Mouse (Mus musculus) kidney, postnatal 10 days (tissue): ENCODE data around the gene Rgs2.
A peak's percentile ranks its signal among the peaks of the same experiment; 100 is the strongest.

ENCODE experiments used
- DNase-seq: peaks from one replicate; pipeline ENCODE4 v3.0.0; 2021; ENCODE audit warnings: mixed read lengths

Rgs2 gene

DNA sequence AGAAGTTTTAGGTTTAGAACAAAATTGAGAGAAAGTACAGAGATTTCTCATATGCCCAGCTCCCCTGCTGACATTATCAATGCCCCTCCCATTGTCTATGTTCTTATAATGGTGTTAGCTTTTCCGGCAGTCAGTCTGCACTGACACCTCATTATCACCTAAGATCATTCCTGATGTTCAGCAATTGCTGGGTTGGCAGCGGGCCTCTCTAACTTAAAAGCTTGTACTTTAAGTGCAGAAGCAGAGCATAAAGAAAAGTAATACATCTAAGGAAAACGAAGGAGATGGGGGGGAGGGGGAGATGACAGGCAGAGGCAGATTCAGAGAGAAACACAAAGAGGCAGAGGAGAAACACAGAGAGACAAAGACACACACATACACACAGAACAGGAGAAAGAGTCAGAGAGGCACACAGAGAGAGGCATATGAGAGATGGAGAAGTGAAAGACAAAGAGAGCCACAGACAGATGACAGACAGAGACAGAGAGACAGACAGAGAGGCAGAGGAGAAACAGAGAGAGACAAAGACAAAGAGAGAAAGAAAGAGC is 21.1 kb downstream of the Rgs2 start:
- DNase-seq: no peak

DNA sequence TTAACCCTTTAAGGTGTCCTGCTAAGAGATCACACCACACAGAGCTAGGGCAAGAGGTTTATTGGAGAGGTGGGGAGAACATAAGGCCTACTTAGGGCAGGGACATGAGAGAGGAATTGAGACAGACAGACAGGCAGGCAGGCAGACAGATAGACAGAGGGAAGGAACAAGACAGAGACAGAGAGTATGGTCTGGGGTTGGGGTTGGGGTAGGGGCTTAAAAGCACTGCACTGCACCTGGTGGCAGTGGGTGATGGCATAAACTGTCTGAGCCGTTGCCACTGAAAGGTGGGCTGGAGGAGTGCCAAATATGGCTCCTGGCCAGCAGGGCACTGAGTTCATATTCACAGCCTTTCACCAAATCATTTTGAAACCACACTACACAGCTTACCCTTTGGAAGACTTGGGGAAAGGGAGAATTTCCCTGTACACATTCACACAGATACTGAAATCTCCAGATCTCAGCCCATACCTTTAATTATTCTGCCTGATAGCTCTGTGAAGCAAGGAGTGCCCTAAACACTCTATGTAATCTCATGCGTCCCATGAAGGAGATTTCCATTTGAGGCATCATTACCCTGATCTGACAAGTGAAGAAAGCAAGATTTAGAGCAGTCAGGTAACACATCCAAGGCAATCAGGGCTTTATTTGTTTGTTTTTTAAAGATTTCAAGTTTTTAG is 21.7 kb downstream of the Rgs2 start:
- DNase-seq: no peak

DNA sequence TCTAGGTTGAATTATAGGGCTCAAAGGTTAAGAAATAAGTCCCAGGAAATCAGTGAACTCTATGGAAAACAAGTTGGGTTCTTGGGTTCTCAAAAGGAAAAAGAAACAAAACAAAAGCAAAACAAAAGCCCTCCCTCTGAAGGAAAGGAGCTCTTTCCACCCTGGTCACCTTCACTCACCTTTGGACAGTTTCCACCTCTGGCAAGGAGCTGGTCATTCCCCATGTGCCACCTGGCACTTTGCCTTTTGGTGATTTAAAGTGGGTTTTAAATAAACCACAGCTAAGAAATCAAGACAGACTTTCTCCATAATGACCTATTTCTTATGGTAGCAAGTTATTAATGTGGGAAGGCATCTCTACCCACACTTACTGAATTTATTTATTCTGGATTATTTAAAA is 23.1 kb downstream of the Rgs2 start:
- DNase-seq: peak; percentile 15

DNA sequence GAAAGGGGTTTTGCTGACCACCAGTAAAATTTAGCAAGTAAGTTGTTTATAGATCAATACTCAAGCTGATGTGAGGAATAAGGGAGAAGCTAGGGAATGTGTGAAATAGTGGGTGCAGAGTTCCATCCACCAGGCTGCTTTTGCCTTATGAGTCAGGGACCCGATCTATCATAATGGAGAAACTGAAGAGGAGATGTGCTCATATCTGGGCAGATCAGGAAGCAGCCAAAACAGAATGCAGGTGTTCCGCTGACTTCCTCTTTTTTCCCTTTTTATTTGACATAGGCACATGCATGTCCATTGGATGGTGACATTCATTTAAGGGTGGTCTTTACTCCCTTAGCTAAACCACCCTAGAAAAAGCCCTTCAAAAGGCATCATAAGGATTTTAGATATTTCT is 29.3 kb downstream of the Rgs2 start:
- no peak for DNase-seq

DNA sequence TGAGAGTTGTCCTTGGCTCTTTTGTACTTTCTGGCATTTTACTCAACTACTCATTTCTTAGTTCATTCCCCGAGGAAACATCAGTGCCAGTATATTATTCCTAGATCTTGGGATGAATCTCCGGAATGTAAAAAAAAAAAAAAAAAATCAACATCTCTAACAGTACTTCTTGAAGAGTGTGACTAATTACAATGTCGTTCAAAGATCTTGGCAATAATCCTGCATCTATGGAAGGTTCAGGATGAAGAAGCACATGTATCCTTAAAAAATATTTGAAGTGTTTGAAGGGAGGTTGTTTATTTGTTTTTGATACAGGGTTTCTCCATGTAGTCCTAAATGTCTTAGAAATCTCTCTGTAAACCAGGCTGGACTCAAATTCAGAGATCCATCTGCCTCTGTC is 41.7 kb downstream of the Rgs2 start:
- DNase-seq: no peak

DNA sequence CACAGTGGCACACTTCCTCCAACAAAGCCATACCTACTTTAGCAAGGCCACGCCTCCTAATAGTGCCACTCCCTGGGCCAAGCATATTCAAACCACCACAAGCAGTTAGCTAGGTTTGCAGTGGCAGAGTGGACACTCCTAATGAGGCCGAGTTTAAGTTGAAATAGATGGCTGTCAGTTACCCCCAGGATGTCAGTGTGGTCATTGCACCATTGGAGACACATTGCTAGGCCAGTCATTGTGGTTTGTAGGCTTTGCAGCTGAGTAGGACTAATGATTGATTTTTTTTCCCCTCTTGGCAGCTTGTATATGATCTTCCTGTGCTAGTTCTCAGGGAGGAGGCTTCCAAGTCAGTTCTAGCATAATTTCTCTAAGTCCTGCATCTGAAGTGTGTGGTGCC is 43.6 kb downstream of the Rgs2 start:
- DNase-seq: no peak

DNA sequence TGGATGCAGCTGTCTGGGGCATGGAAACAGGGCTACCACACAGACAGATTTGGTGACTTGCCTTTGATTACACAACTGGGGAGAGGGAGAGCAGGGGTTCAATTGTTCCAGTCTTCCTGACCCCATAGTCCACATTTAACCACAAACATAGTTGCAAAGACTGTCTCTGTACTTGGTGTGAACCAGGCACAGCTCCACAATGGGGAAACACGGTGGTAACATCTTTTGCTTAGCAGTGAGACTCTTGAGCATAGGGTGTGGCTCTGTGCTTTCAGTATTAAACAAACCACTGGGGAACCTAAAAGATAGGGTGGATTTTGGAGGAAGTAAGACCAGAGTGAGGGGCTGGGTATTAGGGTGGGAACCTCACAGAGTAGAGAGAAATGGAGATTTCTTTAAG is 47.9 kb downstream of the Rgs2 start:
- no peak for DNase-seq

DNA sequence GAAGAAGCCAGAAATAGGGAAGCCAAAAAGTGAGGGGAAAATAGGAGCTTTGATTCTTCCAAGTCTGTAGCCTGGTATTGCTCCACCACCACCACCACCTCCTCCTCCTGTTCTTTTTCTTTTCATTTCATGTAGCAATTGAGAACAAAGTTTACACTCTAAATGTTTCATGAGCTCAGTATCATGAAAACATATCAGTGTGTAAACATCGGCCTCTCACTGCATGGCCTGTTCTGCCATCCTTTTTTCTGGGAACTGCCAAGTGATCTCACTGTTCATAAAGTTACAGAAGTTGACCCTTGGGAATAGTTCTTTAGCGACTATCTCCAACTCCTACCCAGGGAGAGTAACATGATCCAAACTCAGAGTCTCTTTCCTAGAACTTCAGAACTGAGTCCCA is 51.1 kb downstream of the Rgs2 start:
- no peak for DNase-seq
